Mouse (Mus musculus) adrenal gland, postnatal 14 days (tissue): ENCODE results near the gene Marf1. TPM values are rescaled to one million over a fixed set of nuclear protein-coding genes. Genes with fewer than 3 reads are reported as not detected.
"Not testable (repeated sequence)": the region's sequence is repeated elsewhere in the genome, so short reads cannot be mapped to it uniquely, and the experiment has no call there.

Experiments used
- DNase-seq: peaks from one replicate; pipeline ENCODE4 v3.0.0; 2021; ENCODE audit warnings: mixed read lengths
- microRNA-seq, 2 experiments: library from miRNA; unstranded; fragments of <30 nt; microRNA quantifications; one replicate each; pipeline ENCODE4 v1.2.0; 2021
- total RNA-seq: library from RNA; stranded (reverse); gene quantifications from 2 replicates; pipeline ENCODE4 v1.2.3, GENCODE M21; 2021

Gene Marf1
- total RNA-seq, 1 experiment from 2014 or later, result 100 TPM

GRCm38 (mm10) chr16:14066571-14066970 lies 96.6 kb downstream of the Marf1 start:
- not testable (repeated sequence) for DNase-seq

- no peak for DNase-seq
Observed at GRCm38 (mm10) chr16:14059869-14060268, 103.3 kb downstream of the Marf1 start.

Small RNA genes within 50 kb of the gene (microRNA-seq; reads per million reads assigned to microRNA genes)
- gene Gm27671, result 0 to 0.85 reads per million in 2 experiments
- gene Mir484, result 1,002 to 1,062 reads per million in 2 experiments

Other genes starting within 250 kb of the Marf1 start
- 1.4 TPM in 2 replicates for gene 2900011O08Rik, start 176.7 kb downstream of the Marf1 start, total RNA-seq
- 0.38 and 0.44 TPM in 2 replicates for gene Ifitm7, start 176.5 kb downstream of the Marf1 start, total RNA-seq
- gene Nde1, start 76 bp downstream of the Marf1 start, total RNA-seq, result 41.0 and 43.6 TPM in 2 replicates
- gene Myh11, start 128.0 kb upstream of the Marf1 start, total RNA-seq, result 7.6 and 21.4 TPM in 2 replicates
- gene Fopnl, start 154.1 kb upstream of the Marf1 start, total RNA-seq, result 45.9 and 46.6 TPM in 2 replicates
- 20.6 and 24.1 TPM in 2 replicates for gene Abcc1, start 198.2 kb upstream of the Marf1 start, total RNA-seq